ENCODE assay signal across 9 mouse cellular contexts in the genomic region with DNA sequence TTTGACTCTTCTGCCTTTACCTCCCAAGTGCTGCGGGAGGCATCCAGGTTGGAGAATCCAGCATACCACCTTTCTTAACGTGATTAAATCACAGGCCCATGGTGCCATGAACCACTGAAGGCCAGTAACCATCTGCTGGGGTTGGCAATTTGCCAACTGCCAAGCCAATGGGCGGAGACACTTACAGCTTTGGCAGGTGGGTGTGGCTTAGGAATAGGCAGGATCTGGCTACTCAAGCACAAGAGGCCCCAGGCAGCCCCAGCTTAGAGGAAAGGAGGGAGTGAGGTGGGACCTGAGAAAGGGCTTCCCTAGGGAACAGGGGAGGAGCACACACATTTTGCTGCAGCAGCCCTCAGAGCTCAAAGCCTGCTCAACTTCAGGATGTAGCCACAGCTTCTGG. TPM values are rescaled to one million over a fixed set of nuclear protein-coding genes. Genes with fewer than 3 reads are reported as not detected.
A peak's percentile ranks its signal among the peaks of the same experiment; 100 is the strongest.
DNase-seq lines count a peak whose midpoint lies in the region; ATAC-seq and TF ChIP-seq lines count a peak whose summit lies in the region.
"Had no signal": no experiment of that assay in that cellular context is flagged by ENCODE, and none has a peak within 500 bp of the region (broad histone marks: within the 10 kb centered on the region; RNA-seq: fewer than 3 reads in every experiment).

No protein-coding gene starts in this region.

- H3K9me3 ChIP-seq in hindbrain, embryonic 13.5 days, result no peaks in the 10 kb centered on the region
- H3K9me3 ChIP-seq in lung, postnatal 0 days (ENCODE audit: low read length), result no peaks in the 10 kb centered on the region

- TF ChIP-seq CTCF in lung, postnatal 0 days (IDR thresholded peaks at IDR 0.05), result no peak

- no peaks in the 10 kb centered on the region for H3K27me3 ChIP-seq in hindbrain, embryonic 13.5 days
- no peaks in the 10 kb centered on the region for H3K27me3 ChIP-seq in lung, postnatal 0 days (replicated peaks; ENCODE audit: insufficient read depth, low read length)

- peak overlapping the region; percentile 79 for H3K27ac ChIP-seq in hindbrain, embryonic 13.5 days
- no peak overlapping the region for H3K27ac ChIP-seq in lung, postnatal 0 days (ENCODE audit: low read length)
- H3K27ac ChIP-seq: kidney, postnatal 0 days had no signal

- H3K4me2 ChIP-seq in hindbrain, embryonic 13.5 days, result no peak overlapping the region
- H3K4me2 ChIP-seq in lung, postnatal 0 days (replicated peaks; ENCODE audit: low read depth, low read length), result no peak overlapping the region

- no peak overlapping the region for H3K4me3 ChIP-seq in hindbrain, embryonic 13.5 days
- no peak overlapping the region for H3K4me3 ChIP-seq in lung, postnatal 0 days (ENCODE audit: low read depth, low read length)

- no peak for TF ChIP-seq EP300 in lung, postnatal 0 days (IDR thresholded peaks at IDR 0.05)

- peak; percentile 47 for DNase-seq in ovary, adult 18-20 months (ENCODE audit: low spot score)
- DNase-seq in ovary, postnatal 10 days (ENCODE audit: low spot score), result no peak
- DNase-seq in cerebellum, adult 11 months, result peak; percentile 81
- DNase-seq in lung, postnatal 0 days (ENCODE audit: low spot score), result peak; percentile 65
- no peak for DNase-seq in left cerebral cortex, adult 18-20 months (ENCODE audit: low spot score in 2 of 2)
- DNase-seq in left cerebral cortex, postnatal 10 days (ENCODE audit: extremely low spot score in 1 of 2, low spot score in 2 of 2), result no peak
- DNase-seq in frontal cortex, postnatal 36 days (ENCODE audit: low spot score in 2 of 2), result no peak

- H3K9ac ChIP-seq in hindbrain, embryonic 13.5 days, result peak overlapping the region; percentile 43
- H3K9ac ChIP-seq in lung, postnatal 0 days (replicated peaks; ENCODE audit: low read depth), result 0 out of 2 replicates have a peak overlapping the region, but pooled peaks have one; percentile 23

- H3K4me1 ChIP-seq in hindbrain, embryonic 13.5 days (replicated peaks), result peaks cover 60% of the 10 kb centered on the region
- no peaks in the 10 kb centered on the region; the same call in 1 of the 2 replicates for H3K4me1 ChIP-seq in lung, postnatal 0 days (ENCODE audit: insufficient read depth, low read depth, low read length)

- H3K36me3 ChIP-seq in hindbrain, embryonic 13.5 days, result peaks cover 87% of the 10 kb centered on the region
- H3K36me3 ChIP-seq in lung, postnatal 0 days (ENCODE audit: insufficient read depth, low read length), result peaks cover 35% of the 10 kb centered on the region; the same call in 1 of the 2 replicates

- ATAC-seq in hindbrain, embryonic 13.5 days (ENCODE audit: low FRiP score), result 0 out of 2 replicates have a peak, but pooled peaks have one; percentile 5
- 0 out of 2 replicates have a peak, but pooled peaks have one; percentile 23 for ATAC-seq in lung, postnatal 0 days

- intact Hi-C loops in left cerebral cortex, postnatal 10 days (cut with DNase I), result no loop called here

- 45% methylated on average over 3 of the region's 3 CpGs for WGBS in hindbrain, embryonic 13.5 days
- WGBS in lung, postnatal 0 days, result 38% methylated on average over 3 of the region's 3 CpGs

RNA-seq across cellular contexts. Expression of a gene that starts 11.7 kb away (rescaled TPM):
- 575 and 577 TPM in 2 replicates for polyA plus RNA-seq in hindbrain, embryonic 13.5 days (2015; fragmentation: Nextera tagmentation; extraction: Ambion mirVana)
- 511 and 651 TPM in 2 replicates for polyA plus RNA-seq in lung, postnatal 0 days (2015; fragmentation: Nextera tagmentation; extraction: Ambion mirVana)
- total RNA-seq in left cerebral cortex, adult 18-20 months (2021), result 100 to 1,000 TPM; 383 to 388 TPM
- total RNA-seq in left cerebral cortex, postnatal 10 days (2021), result 100 to 1,000 TPM; 508 to 513 TPM

RNA-seq across cellular contexts. Expression of a gene that starts 15.1 kb away (rescaled TPM):
- 60.9 and 62.5 TPM in 2 replicates for polyA plus RNA-seq in hindbrain, embryonic 13.5 days (2015; fragmentation: Nextera tagmentation; extraction: Ambion mirVana)
- 34.7 and 36.2 TPM in 2 replicates for polyA plus RNA-seq in lung, postnatal 0 days (2015; fragmentation: Nextera tagmentation; extraction: Ambion mirVana)
- 10 to 100 TPM; 25.4 to 29.8 TPM for total RNA-seq in left cerebral cortex, adult 18-20 months (2021)
- total RNA-seq in left cerebral cortex, postnatal 10 days (2021), result 10 to 100 TPM; 29.6 to 31.1 TPM

RNA-seq across cellular contexts. Expression of a gene that starts 19.0 kb away (rescaled TPM):
- polyA plus RNA-seq in hindbrain, embryonic 13.5 days (2015; fragmentation: Nextera tagmentation; extraction: Ambion mirVana), result 230 TPM in 2 replicates
- 90.6 and 90.7 TPM in 2 replicates for polyA plus RNA-seq in lung, postnatal 0 days (2015; fragmentation: Nextera tagmentation; extraction: Ambion mirVana)
- 100 to 1,000 TPM; 143 to 166 TPM for total RNA-seq in left cerebral cortex, adult 18-20 months (2021)
- 100 to 1,000 TPM; 121 to 124 TPM for total RNA-seq in left cerebral cortex, postnatal 10 days (2021)

RNA-seq across cellular contexts. Expression of a gene that starts 30.9 kb away (rescaled TPM):
- 14.8 and 16.5 TPM in 2 replicates for polyA plus RNA-seq in hindbrain, embryonic 13.5 days (2015; fragmentation: Nextera tagmentation; extraction: Ambion mirVana)
- polyA plus RNA-seq in lung, postnatal 0 days (2015; fragmentation: Nextera tagmentation; extraction: Ambion mirVana), result 6.0 and 6.3 TPM in 2 replicates
- 10 to 100 TPM; 20.1 to 20.7 TPM for total RNA-seq in left cerebral cortex, adult 18-20 months (2021)
- 10 to 100 TPM; 31.1 to 35.4 TPM for total RNA-seq in left cerebral cortex, postnatal 10 days (2021)

Comparison
In these comparisons a context has a peak if more than half of its experiments do, and no peak if none do; other contexts are left out.
1. DNase-seq: peak in ovary, adult 18-20 months (single experiment), cerebellum, adult 11 months (single experiment) and lung, postnatal 0 days (single experiment); none in ovary, postnatal 10 days (single experiment), left cerebral cortex, adult 18-20 months (0 of 2), left cerebral cortex, postnatal 10 days (0 of 2) and frontal cortex, postnatal 36 days (0 of 2).